Mouse (Mus musculus) MEL (cell line): Measurements from ENCODE around the gene Unc93b1. TPM values are rescaled to one million over a fixed set of nuclear protein-coding genes. Genes with fewer than 3 reads are reported as not detected.

Source experiments
- DNase-seq: peaks from one replicate; pipeline ENCODE4 v3.0.0; 2011; ENCODE audit warnings: low read depth, low spot score
- H3K27ac ChIP-seq: 2 replicates; pipeline ENCODE4 v1.5.1; 2012; ENCODE audit warnings: low read depth, mild to moderate bottlenecking, control low read depth, low read length, moderate library complexity; ENCODE audit not compliant: control insufficient read depth
- H3K27me3 ChIP-seq, 2 experiments: fragments of 150-350 bp in 1 of 2; sonication (generic) in 1 of 2; 2 replicates each; pipeline ENCODE4 v1.6.1; 2012; ENCODE audit warnings: low read length in 2 of 2, mild to moderate bottlenecking in 2 of 2, improper control_type of control experiment in 1 of 2, moderate library complexity in 1 of 2; ENCODE audit not compliant: insufficient read depth in 2 of 2, control insufficient read depth in 1 of 2
- H3K36me3 ChIP-seq, 2 experiments: 2 replicates each; pipeline ENCODE4 v1.6.1; 2012 to 2014; ENCODE audit warnings: low read length in 2 of 2, improper control_type of control experiment in 1 of 2, inconsistent platforms in 1 of 2, mild to moderate bottlenecking in 1 of 2; ENCODE audit not compliant: insufficient read depth in 2 of 2, control insufficient read depth in 1 of 2
- H3K4me1 ChIP-seq, 2 experiments: fragments of 150-350 bp in 1 of 2; sonication (generic) in 1 of 2; 2 replicates each; pipeline ENCODE4 v1.6.1; 2012; ENCODE audit warnings: low read length in 2 of 2, improper control_type of control experiment in 1 of 2, mild to moderate bottlenecking in 1 of 2; ENCODE audit not compliant: insufficient read depth in 2 of 2, control insufficient read depth in 1 of 2
- H3K4me3 ChIP-seq, 2 experiments: fragments of 150-350 bp in 1 of 2; sonication (generic) in 1 of 2; 2 replicates each; pipeline ENCODE4 v1.5.1; 2012; ENCODE audit warnings: low read depth in 2 of 2, low read length in 2 of 2, mild to moderate bottlenecking in 2 of 2, moderate library complexity in 2 of 2, control low read depth in 1 of 2, improper control_type of control experiment in 1 of 2; ENCODE audit not compliant: control insufficient read depth in 1 of 2, insufficient read depth in 1 of 2
- H3K79me2 ChIP-seq: 2 replicates; pipeline ENCODE4 v1.6.1; 2012; ENCODE audit warnings: mild to moderate bottlenecking, low read length, moderate library complexity; ENCODE audit not compliant: control insufficient read depth, poor library complexity, insufficient read depth
- H3K9ac ChIP-seq: 2 replicates; pipeline ENCODE4 v1.6.1; 2012; ENCODE audit warnings: low read depth, mild to moderate bottlenecking, control low read depth, low read length, moderate library complexity; ENCODE audit not compliant: control insufficient read depth, poor library complexity, severe bottlenecking
- H3K9me3 ChIP-seq: fragments of 150-350 bp; sonication (generic); replicated peaks from 2 replicates; pipeline ENCODE4 v1.6.1; 2012; ENCODE audit warnings: mild to moderate bottlenecking, low read length, improper control_type of control experiment, moderate library complexity; ENCODE audit not compliant: insufficient read depth
- CHD1 ChIP-seq: IDR thresholded peaks from 2 replicates; pipeline ENCODE4 v1.6.1; 2012; ENCODE audit warnings: low read depth, mild to moderate bottlenecking, inconsistent platforms, low read length, improper control_type of control experiment
- CHD2 ChIP-seq: IDR thresholded peaks from 2 replicates; pipeline ENCODE4 v1.6.1; 2011; ENCODE audit warnings: low read length, improper control_type of control experiment
- CTCF ChIP-seq, 3 experiments: IDR thresholded peaks in 2 of 3; conservative IDR thresholded peaks in 1 of 3; 2 replicates each; pipeline ENCODE4 v1.5.1; 2011 to 2012; ENCODE audit warnings: low read length in 3 of 3, low read depth in 2 of 3, mild to moderate bottlenecking in 2 of 3, improper control_type of control experiment in 1 of 3, inconsistent platforms in 1 of 3, mixed read lengths in 1 of 3, moderate library complexity in 1 of 3; ENCODE audit not compliant: control insufficient read depth in 1 of 3, insufficient read depth in 1 of 3, poor library complexity in 1 of 3, severe bottlenecking in 1 of 3
- E2F4 ChIP-seq: IDR thresholded peaks from 2 replicates; pipeline ENCODE4 v1.6.1; 2011; ENCODE audit warnings: low read depth, low read length, improper control_type of control experiment, borderline replicate concordance
- ELF1 ChIP-seq: IDR thresholded peaks from 2 replicates; pipeline ENCODE4 v1.6.1; 2014; ENCODE audit warnings: low read depth, mild to moderate bottlenecking, inconsistent platforms, low read length, improper control_type of control experiment, moderate library complexity
- ETS1 ChIP-seq: IDR thresholded peaks from 2 replicates; pipeline ENCODE4 v1.6.1; 2012; ENCODE audit warnings: low read depth, mild to moderate bottlenecking, inconsistent platforms, low read length, improper control_type of control experiment, moderate library complexity
- MAFK ChIP-seq: IDR thresholded peaks from 2 replicates; pipeline ENCODE4 v1.6.1; 2011; ENCODE audit warnings: low read depth, mild to moderate bottlenecking, low read length, improper control_type of control experiment, borderline replicate concordance
- MAX ChIP-seq: IDR thresholded peaks from 2 replicates; pipeline ENCODE4 v1.6.1; 2011; ENCODE audit warnings: low read length, improper control_type of control experiment
- MAZ ChIP-seq: IDR thresholded peaks from 2 replicates; pipeline ENCODE4 v1.6.1; 2012; ENCODE audit warnings: low read depth, mild to moderate bottlenecking, inconsistent platforms, low read length, improper control_type of control experiment
- MYC ChIP-seq: IDR thresholded peaks from 2 replicates; pipeline ENCODE4 v1.6.1; 2011; ENCODE audit warnings: low read depth, mild to moderate bottlenecking, low read length, improper control_type of control experiment, moderate library complexity
- POLR2AphosphoS5 ChIP-seq: IDR thresholded peaks from 2 replicates; pipeline ENCODE4 v1.6.1; 2012; ENCODE audit warnings: low read depth, borderline replicate concordance, mild to moderate bottlenecking, inconsistent platforms, low read length, moderate library complexity, mixed read lengths
- RAD21 ChIP-seq: IDR thresholded peaks from 2 replicates; pipeline ENCODE4 v1.6.1; 2011; ENCODE audit warnings: mild to moderate bottlenecking, low read depth, low read length, improper control_type of control experiment
- SIN3A ChIP-seq: IDR thresholded peaks from 2 replicates; pipeline ENCODE4 v1.6.1; 2012; ENCODE audit warnings: low read length, improper control_type of control experiment, inconsistent platforms
- SMC3 ChIP-seq: IDR thresholded peaks from 2 replicates; pipeline ENCODE4 v1.6.1; 2011; ENCODE audit warnings: low read depth, low read length, improper control_type of control experiment
- TAL1 ChIP-seq: IDR thresholded peaks from 2 replicates; pipeline ENCODE4 v1.6.1; 2012; ENCODE audit warnings: mild to moderate bottlenecking, inconsistent platforms, low read length, moderate library complexity, mixed read lengths
- USF1 ChIP-seq: IDR thresholded peaks from 2 replicates; pipeline ENCODE4 v1.6.1; 2014; ENCODE audit warnings: low read depth, mild to moderate bottlenecking, inconsistent platforms, low read length, improper control_type of control experiment, moderate library complexity
- ZC3H11A ChIP-seq: IDR thresholded peaks from 2 replicates; pipeline ENCODE4 v1.6.1; 2012; ENCODE audit warnings: low read depth, mild to moderate bottlenecking, inconsistent platforms, low read length, improper control_type of control experiment
- ZMIZ1 ChIP-seq: IDR thresholded peaks from 2 replicates; pipeline ENCODE4 v1.6.1; 2012; ENCODE audit warnings: low read depth, mild to moderate bottlenecking, inconsistent platforms, low read length, improper control_type of control experiment, moderate library complexity
- polyA plus RNA-seq, 2 experiments: library from polyadenylated mRNA; stranded (reverse) in 1 of 2; unstranded in 1 of 2; fragments of >175 nt in 1 of 2; fragments of >200 nt in 1 of 2; gene quantifications; 2 replicates each; pipeline versions ENCODE4 v1.2.1 to v1.2.4; 2012; ENCODE audit warnings: low replicate concordance in 2 of 2, low read depth in 1 of 2; ENCODE audit not compliant: insufficient read length in 2 of 2, insufficient read depth in 1 of 2, missing spikeins in 1 of 2
- total RNA-seq: library from RNA; depleted of rRNA; stranded (reverse); fragments of 300-350 nt; gene quantifications from 2 replicates; pipeline ENCODE4 v1.2.3, GENCODE M21; 2012

Gene Unc93b1
- total and polyA plus RNA-seq, 3 experiments: 4.7 to 8.2 TPM; not detected in 1

DNA sequence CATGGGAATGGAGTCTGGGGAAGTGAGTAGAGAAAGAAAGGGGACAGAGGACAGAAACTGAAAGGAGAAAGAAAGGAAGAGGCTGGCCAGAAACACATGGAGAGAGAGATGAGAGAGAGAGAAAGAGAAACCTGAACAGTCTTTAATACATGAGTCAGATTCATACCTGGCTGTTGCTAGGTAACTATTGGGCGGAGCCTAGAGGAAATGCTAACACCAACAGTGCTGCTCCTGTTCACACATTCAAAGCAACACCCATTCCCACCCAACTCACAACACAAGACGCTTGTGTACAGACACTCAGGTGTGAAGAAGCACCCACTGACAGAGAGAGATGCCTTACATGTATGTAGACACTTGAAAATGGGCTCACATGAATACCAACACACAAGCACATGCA lies 40.9 kb downstream of the Unc93b1 start:
- H3K9me3 ChIP-seq: no peaks in the 10 kb centered on the region
- peaks cover 0 to 2% of the 10 kb centered on the region in 2 experiments; a peak in 2 of 4 replicates for H3K27me3 ChIP-seq

DNA sequence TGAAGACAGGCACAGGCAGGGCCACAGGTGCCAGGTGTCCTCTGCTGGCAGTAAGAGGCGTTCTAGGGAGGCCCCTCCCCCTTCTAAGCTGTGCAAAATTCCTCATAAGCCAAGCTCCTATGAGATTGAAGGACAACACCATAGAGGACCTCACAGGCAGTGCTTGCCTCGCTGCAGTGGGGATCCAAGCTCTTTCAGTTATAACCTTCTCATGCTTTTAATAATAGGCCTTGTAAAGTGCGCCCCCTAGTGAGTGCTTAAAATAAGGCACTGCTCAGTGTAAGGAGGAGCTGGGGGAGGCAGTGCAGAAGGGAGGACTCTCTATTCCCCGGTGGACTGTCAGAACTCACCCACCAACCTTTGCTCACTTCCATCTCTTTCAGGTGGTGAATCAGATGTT lies 45.3 kb downstream of the Unc93b1 start:
- no peaks in the 10 kb centered on the region for H3K79me2 ChIP-seq
- no peaks in the 10 kb centered on the region; a peak in 1 of 4 replicates for H3K27me3 ChIP-seq
- H3K27ac ChIP-seq: no peak overlapping the region
- no peaks in the 10 kb centered on the region for H3K9me3 ChIP-seq
- TF ChIP-seq ETS1 (no peak), CHD2 (no peak), TAL1 (no peak), MAX (no peak), ZC3H11A (peak; percentile 87), CTCF (IDR thresholded peaks at IDR 0.05 in 2 of 3, conservative IDR thresholded peaks at IDR 0.05 in 1 of 3; ENCODE audit: control insufficient read depth in 1 of 3, insufficient read depth in 1 of 3, low read depth in 2 of 3, low read length in 3 of 3, poor library complexity in 1 of 3, severe bottlenecking in 1 of 3) (peak; percentile 47 to 96 (median 83)), SMC3 (peak; percentile 91), MYC (no peak), MAFK (no peak), MAZ (no peak), RAD21 (peak; percentile 93)
- H3K9ac ChIP-seq: no peak overlapping the region
- no peaks in the 10 kb centered on the region for H3K36me3 ChIP-seq
- H3K4me1 ChIP-seq: no peaks in the 10 kb centered on the region
- peak; percentile 86 for DNase-seq
- no peak overlapping the region for H3K4me3 ChIP-seq

More for the DNA sequence above, 40.9 kb downstream of the Unc93b1 start:
- no peaks in the 10 kb centered on the region for H3K4me1 ChIP-seq
- H3K4me3 ChIP-seq: no peak overlapping the region
- no peaks in the 10 kb centered on the region for H3K79me2 ChIP-seq
- H3K27ac ChIP-seq: no peak overlapping the region
- no peak overlapping the region for H3K9ac ChIP-seq
- no peaks in the 10 kb centered on the region for H3K36me3 ChIP-seq
- TF ChIP-seq MAFK (no peak), ELF1 (no peak), USF1 (no peak), POLR2AphosphoS5 (no peak), SIN3A (no peak), CHD2 (no peak), CHD1 (no peak), E2F4 (no peak), ZMIZ1 (no peak)
- no peak for DNase-seq
